Mouse (Mus musculus) liver, adult 2 months (tissue): Measurements from ENCODE around the gene Zfp692. TPM values are rescaled to one million over a fixed set of nuclear protein-coding genes. Genes with fewer than 3 reads are reported as not detected.
A peak's percentile ranks its signal among the peaks of the same experiment; 100 is the strongest.

ENCODE experiments used
- DNase-seq: peaks from one replicate; pipeline ENCODE4 v3.0.0-alpha.2; 2011; ENCODE audit warnings: low read depth, low spot score; ENCODE audit errors: extremely low read depth
- H3K27ac ChIP-seq: fragments of 200-500 bp; replicated peaks from 2 replicates; pipeline ENCODE4 v1.5.1; 2012; ENCODE audit warnings: low read depth, mild to moderate bottlenecking, control low read depth, inconsistent platforms, low read length; ENCODE audit not compliant: insufficient read depth
- H3K27me3 ChIP-seq: fragments of 200-500 bp; 2 replicates; pipeline ENCODE4 v1.6.1; 2012; ENCODE audit warnings: mild to moderate bottlenecking, moderate library complexity, low read length, inconsistent platforms; ENCODE audit not compliant: control insufficient read depth, insufficient read depth
- H3K36me3 ChIP-seq: fragments of 200-500 bp; 2 replicates; pipeline ENCODE4 v1.6.1; 2012; ENCODE audit warnings: low read length, inconsistent platforms; ENCODE audit not compliant: control insufficient read depth, insufficient read depth
- H3K4me1 ChIP-seq: fragments of 200-500 bp; 2 replicates; pipeline ENCODE4 v1.6.1; 2011; ENCODE audit warnings: low read length; ENCODE audit not compliant: control insufficient read depth, insufficient read depth
- H3K4me3 ChIP-seq: fragments of 200-500 bp; 2 replicates; pipeline ENCODE4 v1.5.1; 2011; ENCODE audit warnings: low read depth, mild to moderate bottlenecking, control low read depth, low read length, moderate library complexity; ENCODE audit not compliant: insufficient read depth
- H3K79me2 ChIP-seq: fragments of 200-500 bp; 2 replicates; pipeline ENCODE4 v1.6.1; 2012; ENCODE audit warnings: inconsistent platforms, mild to moderate bottlenecking, low read length, moderate library complexity; ENCODE audit not compliant: control insufficient read depth, insufficient read depth
- H3K9ac ChIP-seq: fragments of 200-500 bp; 2 replicates; pipeline ENCODE4 v1.6.1; 2012; ENCODE audit warnings: low read depth, mild to moderate bottlenecking, control low read depth, inconsistent platforms, low read length
- CTCF ChIP-seq: fragments of 200-500 bp; IDR thresholded peaks from 2 replicates; pipeline ENCODE4 v1.5.1; 2011; ENCODE audit warnings: low read depth, low read length, control low read depth
- POLR2A ChIP-seq: fragments of 200-500 bp; IDR thresholded peaks from 2 replicates; pipeline ENCODE4 v1.6.1; 2011; ENCODE audit warnings: low read length, control low read depth; ENCODE audit not compliant: insufficient read depth; ENCODE audit errors: extremely low read depth
- WGBS: fragments of 180-500 bp; shearing (Covaris S2); methylation state at CpG from one replicate; pipeline ENCODE4 v1.1.7; 2018; 5-methylcytosine and 5-hydroxymethylcytosine counted together
- polyA plus RNA-seq: library from polyadenylated mRNA; depleted of rRNA; stranded (reverse); fragments of >200 nt; gene quantifications from 2 replicates; pipeline ENCODE4 v1.2.3, GENCODE M21; 2012
- total RNA-seq: library from RNA; depleted of rRNA; stranded (reverse); fragments of >200 nt; gene quantifications from 2 replicates; pipeline ENCODE4 v1.2.3, GENCODE M21; 2014

Gene Zfp692
- total and polyA plus RNA-seq, 2 experiments, result 2.3 to 8.9 TPM

DNA sequence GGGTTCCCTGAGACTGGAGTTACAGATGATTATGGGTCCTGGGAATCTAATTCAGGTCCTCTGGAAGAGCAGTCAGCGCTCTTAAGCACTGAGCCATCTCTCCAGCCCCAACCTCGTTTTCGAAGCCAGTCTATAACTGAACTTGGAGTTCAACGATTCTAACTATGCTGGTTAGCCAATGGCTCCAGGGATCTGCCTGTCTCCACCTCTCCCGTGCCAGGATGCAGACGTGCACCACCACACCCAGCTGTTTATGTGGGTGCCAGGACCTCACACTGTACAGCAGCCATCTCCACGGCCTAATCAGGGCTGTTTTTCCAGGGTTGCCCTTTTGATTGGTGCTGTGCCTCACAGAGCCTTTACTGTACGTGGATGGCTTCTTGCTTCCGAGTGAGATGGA is 42.3 kb upstream of the Zfp692 start:
- no peak overlapping the region for H3K27ac ChIP-seq
- H3K27me3 ChIP-seq, result no peaks in the 10 kb centered on the region
- H3K4me3 ChIP-seq, result no peak overlapping the region
- no peaks in the 10 kb centered on the region for H3K36me3 ChIP-seq
- 89% methylated on average over 9 of the region's 9 CpGs for WGBS
- H3K4me1 ChIP-seq, result no peaks in the 10 kb centered on the region
- no peak overlapping the region for H3K9ac ChIP-seq
- no peaks in the 10 kb centered on the region for H3K79me2 ChIP-seq
- no peak for DNase-seq
- TF ChIP-seq CTCF, result no peak
- TF ChIP-seq POLR2A, result no peak

DNA sequence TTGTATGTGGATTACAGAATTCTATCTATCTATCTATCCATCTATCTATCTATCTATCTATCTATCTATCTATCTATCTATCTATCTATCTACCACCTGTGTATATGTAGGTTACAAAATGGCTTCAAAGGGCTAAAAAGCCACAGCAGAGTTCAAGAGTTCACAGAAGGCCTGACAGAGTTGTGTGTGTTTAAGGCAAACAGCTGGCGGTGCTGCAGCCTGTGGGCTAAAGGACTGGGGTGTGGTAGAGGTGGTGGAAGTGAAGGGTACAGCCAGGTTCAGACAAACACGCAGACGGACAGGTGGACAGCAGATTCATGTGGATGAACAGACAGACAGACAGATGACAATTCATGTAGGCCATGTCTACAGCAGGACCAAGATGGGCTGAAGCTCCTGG is 38.6 kb upstream of the Zfp692 start:
- no peaks in the 10 kb centered on the region for H3K36me3 ChIP-seq
- no peaks in the 10 kb centered on the region for H3K27me3 ChIP-seq
- no peaks in the 10 kb centered on the region for H3K79me2 ChIP-seq
- no peaks in the 10 kb centered on the region; the same call in 1 of the 2 replicates for H3K4me1 ChIP-seq
- DNase-seq, result no peak
- 30% methylated on average over 3 of the region's 3 CpGs for WGBS
- TF ChIP-seq POLR2A (no peak), CTCF (no peak)
- H3K27ac ChIP-seq, result no peak overlapping the region
- no peak overlapping the region for H3K9ac ChIP-seq
- H3K4me3 ChIP-seq, result no peak overlapping the region

DNA sequence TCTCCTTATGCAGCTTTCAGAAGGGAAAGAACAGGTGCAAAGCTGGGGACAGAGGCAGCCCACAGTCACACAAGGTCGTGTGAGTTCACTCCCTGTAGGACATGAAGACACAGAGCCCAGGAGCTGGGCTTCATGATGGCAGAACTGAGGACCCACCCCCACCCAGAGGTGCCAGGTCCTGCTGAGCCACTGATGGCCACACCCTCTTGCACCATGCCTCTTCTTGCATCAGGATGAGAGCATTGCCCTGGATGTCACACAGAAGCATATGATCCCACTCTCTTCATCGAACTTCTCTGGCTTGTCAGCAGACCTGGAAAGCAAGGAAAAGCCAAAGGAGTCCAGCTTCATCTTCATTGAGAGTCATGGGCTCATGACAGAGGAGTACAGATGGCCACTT is 32.3 kb upstream of the Zfp692 start, which contains the start of gene 4930438A08Rik:
Gene 4930438A08Rik (plus strand): TSS at position 228 of the 400 bp plus-strand sequence.
- DNase-seq, result peak; percentile 13
- H3K9ac ChIP-seq, result no peak within 1 kb of the TSS
- WGBS, result 25% methylated on average over 2 of the region's 2 CpGs
- TF ChIP-seq CTCF (no peak), POLR2A (no peak)
- H3K4me3 ChIP-seq, result no peak within 1 kb of the TSS
- no peaks in the 10 kb centered on the region for H3K79me2 ChIP-seq
- 0 out of 2 replicates have a peak, but pooled peaks cover 2% of the 10 kb centered on the region for H3K27me3 ChIP-seq
- H3K36me3 ChIP-seq, result no peaks in the 10 kb centered on the region
- no peaks in the 10 kb centered on the region; the same call in 1 of the 2 replicates for H3K4me1 ChIP-seq
- no peak within 1 kb of the TSS for H3K27ac ChIP-seq

DNA sequence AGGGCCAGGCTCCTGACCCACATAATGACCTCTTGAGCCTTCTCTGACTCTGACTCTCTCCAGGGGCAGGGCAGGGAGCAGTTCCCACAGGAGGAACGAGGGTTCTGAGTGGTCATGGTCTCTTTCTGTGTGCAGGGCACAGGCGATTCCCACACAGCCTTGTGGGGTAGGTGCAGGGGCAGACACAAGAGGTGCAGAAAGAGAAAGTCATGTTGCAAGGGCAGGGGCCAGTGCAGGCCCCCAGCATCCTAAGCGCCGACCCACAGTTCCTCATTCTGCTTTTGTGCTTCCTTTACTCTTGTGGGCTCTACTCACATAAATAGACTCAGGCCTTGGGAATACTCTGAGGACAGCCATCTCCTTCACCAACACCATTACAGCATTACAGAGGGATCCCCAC is 31.1 kb upstream of the Zfp692 start:
- Histone ChIP-seq H3K4me3 (no peak overlapping the region), H3K9ac (no peak overlapping the region), H3K4me1 (no peaks in the 10 kb centered on the region; the same call in 1 of the 2 replicates), H3K36me3 (no peaks in the 10 kb centered on the region), H3K27me3 (0 out of 2 replicates have a peak, but pooled peaks cover 2% of the 10 kb centered on the region), H3K27ac (no peak overlapping the region), H3K79me2 (no peaks in the 10 kb centered on the region)
- WGBS, result 84% methylated on average over 4 of the region's 4 CpGs
- no peak for DNase-seq
- TF ChIP-seq CTCF (no peak), POLR2A (no peak)

DNA sequence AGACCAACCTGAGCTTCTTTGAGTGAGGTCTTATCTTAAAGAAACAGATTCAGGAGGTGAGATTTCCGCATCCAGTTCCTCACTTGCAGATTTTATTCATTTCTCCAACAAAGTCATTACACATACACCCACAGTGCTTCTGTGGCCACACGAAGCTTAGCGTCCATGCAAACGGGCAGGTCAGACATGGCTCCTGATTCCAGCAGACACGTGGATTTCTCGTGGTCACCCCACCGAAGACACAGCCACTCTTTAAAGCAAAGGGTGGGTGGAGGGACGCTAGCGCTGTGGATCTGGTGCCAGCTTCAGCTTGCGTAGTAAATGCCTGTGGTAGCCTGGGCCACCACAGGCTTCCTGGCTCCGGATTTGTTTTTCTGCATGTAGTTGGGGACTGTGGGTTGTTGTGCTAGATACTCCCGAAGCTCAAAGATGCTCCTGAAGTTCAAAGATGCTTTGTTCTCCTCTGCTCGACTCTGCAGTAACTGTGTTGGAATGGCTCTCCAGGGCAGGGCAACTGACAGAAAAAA is 24.8 kb upstream of the Zfp692 start:
- Histone ChIP-seq H3K27ac (no peak overlapping the region), H3K9ac (no peak overlapping the region), H3K36me3 (no peaks in the 10 kb centered on the region), H3K27me3 (no peaks in the 10 kb centered on the region), H3K79me2 (no peaks in the 10 kb centered on the region), H3K4me1 (no peaks in the 10 kb centered on the region), H3K4me3 (no peak overlapping the region)
- TF ChIP-seq POLR2A (no peak), CTCF (no peak)
- no peak for DNase-seq
- WGBS, result 85% methylated on average over 13 of the region's 13 CpGs

DNA sequence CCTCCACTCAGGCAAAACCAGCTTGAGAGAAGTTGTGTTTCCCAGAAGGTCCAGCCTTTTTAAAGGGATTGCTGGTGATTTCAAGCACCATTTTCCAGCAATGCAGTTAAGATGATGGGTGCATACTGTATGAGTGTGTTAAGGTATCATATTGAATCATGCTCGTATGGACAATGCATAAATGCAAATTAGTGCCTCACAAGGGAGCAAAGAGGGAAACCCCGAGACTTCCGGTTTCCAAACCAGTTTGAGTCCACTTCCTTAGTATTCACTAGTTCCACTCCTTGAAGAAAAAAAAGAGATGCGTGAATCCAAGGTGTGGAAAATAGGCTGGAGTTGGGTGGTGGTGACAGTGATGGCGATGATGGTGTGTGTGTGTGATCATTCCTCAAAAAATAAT is 24.4 kb upstream of the Zfp692 start:
- Histone ChIP-seq H3K27me3 (no peaks in the 10 kb centered on the region), H3K4me1 (no peaks in the 10 kb centered on the region), H3K4me3 (no peak overlapping the region), H3K79me2 (no peaks in the 10 kb centered on the region), H3K27ac (no peak overlapping the region), H3K9ac (no peak overlapping the region), H3K36me3 (no peaks in the 10 kb centered on the region)
- TF ChIP-seq POLR2A (no peak), CTCF (no peak)
- no peak for DNase-seq
- WGBS, result 83% methylated on average over 5 of the region's 5 CpGs
